Mouse (Mus musculus) neural tube, embryonic 13.5 days (tissue): Measurements from ENCODE around the gene Defb48. TPM values are rescaled to one million over a fixed set of nuclear protein-coding genes. Genes with fewer than 3 reads are reported as not detected.

Experiments used
- ATAC-seq: fragments of 200-750 bp; cut with Nextera tagmentation; 2 replicates; pipeline ENCODE4 v1.8.0; 2017; ENCODE audit warnings: low read depth, mild to moderate bottlenecking, moderate TSS enrichment, moderate library complexity
- H3K27ac ChIP-seq: fragments of 300-500 bp; sonication (generic); replicated peaks from 2 replicates; pipeline ENCODE4 v1.5.1; 2015; ENCODE audit warnings: moderate library complexity, mild to moderate bottlenecking, inconsistent platforms
- H3K27me3 ChIP-seq: fragments of 300-500 bp; sonication (generic); 2 replicates; pipeline ENCODE4 v1.6.1; 2015; ENCODE audit warnings: mild to moderate bottlenecking, inconsistent platforms
- H3K36me3 ChIP-seq: fragments of 300-500 bp; sonication (generic); 2 replicates; pipeline ENCODE4 v1.6.1; 2015; ENCODE audit warnings: mild to moderate bottlenecking, inconsistent platforms
- H3K4me1 ChIP-seq: fragments of 300-500 bp; sonication (generic); replicated peaks from 2 replicates; pipeline ENCODE4 v1.6.1; 2015; ENCODE audit warnings: inconsistent platforms
- H3K4me2 ChIP-seq: fragments of 300-500 bp; sonication (generic); 2 replicates; pipeline ENCODE4 v1.6.1; 2015; ENCODE audit warnings: inconsistent platforms, mild to moderate bottlenecking, moderate library complexity
- H3K4me3 ChIP-seq: fragments of 300-500 bp; sonication (generic); 2 replicates; pipeline ENCODE4 v1.5.1; 2015; ENCODE audit warnings: mild to moderate bottlenecking, inconsistent platforms
- H3K9ac ChIP-seq: fragments of 300-500 bp; sonication (generic); 2 replicates; pipeline ENCODE4 v1.6.1; 2015; ENCODE audit warnings: moderate library complexity, mild to moderate bottlenecking, inconsistent platforms
- H3K9me3 ChIP-seq: fragments of 300-500 bp; sonication (generic); 2 replicates; pipeline ENCODE4 v1.6.1; 2016; ENCODE audit warnings: inconsistent platforms
- WGBS: fragments of 180-500 bp; shearing (Covaris S2); methylation state at CpG from one replicate; pipeline ENCODE4 v1.1.7; 2015; 5-methylcytosine and 5-hydroxymethylcytosine counted together
- polyA plus RNA-seq: library from polyadenylated mRNA; unstranded; fragments of >200 nt; fragmentation: Nextera tagmentation; extraction: Ambion mirVana; gene quantifications from 2 replicates; pipeline ENCODE4 v1.2.1, GENCODE M21; 2015

Defb48 gene
- not detected in 2 replicates for polyA plus RNA-seq

- Histone ChIP-seq H3K4me2 (no peak within 1 kb of the TSS), H3K4me1 (no peaks in the 10 kb centered on the region), H3K27ac (no peak within 1 kb of the TSS), H3K36me3 (no peaks in the 10 kb centered on the region), H3K9ac (no peak within 1 kb of the TSS), H3K4me3 (no peak within 1 kb of the TSS), H3K27me3 (no peaks in the 10 kb centered on the region), H3K9me3 (peaks cover 4% of the 10 kb centered on the region; the same call in 1 of the 2 replicates)
- no peak for ATAC-seq
- 74% methylated on average over 1 of the region's 1 CpGs for WGBS
These were observed at the start of gene Defb48 for GRCm38 (mm10) chr14:62984410-62984809. TSS of gene Defb48 (minus strand) at chr14:62984510.

DNA sequence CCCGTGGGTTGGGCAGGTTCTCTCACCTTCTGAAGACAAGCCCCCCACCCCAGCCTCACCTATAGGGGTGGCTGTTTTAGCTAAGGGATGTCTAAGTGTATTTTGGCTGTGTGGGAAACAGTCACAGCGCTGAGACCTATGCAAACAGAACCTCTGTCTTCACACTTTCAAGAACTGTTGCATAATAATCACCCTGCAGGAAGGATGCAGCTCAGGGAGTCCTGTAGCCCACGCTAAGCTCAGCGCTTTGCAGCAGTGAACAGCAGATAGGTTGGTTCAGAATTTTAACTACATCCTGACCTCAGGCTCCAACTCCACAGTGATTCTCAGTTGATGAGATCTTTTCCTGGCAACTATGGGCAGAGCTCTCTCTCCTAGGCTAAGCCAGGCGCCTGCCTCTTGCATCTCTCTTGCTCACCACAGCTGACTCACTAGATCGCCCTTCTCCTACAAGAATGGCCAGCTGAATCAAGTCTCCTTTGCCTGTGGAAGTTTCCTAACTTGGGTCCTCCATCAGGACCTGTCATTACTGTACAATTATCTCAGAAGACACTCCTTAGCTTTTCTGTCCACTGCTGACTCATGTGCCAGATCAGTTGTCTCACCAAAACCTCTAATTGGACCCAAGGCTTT lies 36.3 kb upstream of the Defb48 start:
- ATAC-seq, result no peak
- 60% methylated on average over 6 of the region's 6 CpGs for WGBS

DNA sequence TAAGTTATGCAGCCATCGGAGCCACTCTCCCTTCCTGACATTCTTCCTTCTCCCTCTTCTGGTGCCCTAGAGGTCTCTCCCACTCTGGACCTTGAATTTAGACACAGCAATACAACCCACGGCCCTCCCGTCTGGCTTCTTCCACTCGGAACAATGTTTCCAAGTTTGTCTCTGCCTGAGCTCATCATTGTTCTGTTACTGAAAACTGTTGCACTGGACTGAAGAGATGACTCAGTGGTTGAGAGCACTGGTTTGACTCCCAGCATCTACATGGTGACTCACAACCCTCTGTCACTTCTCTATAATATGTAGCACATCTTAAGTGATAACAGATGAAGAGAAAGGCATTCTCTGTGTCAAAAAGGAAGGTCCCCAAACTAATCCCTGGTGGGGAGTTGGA lies 30.4 kb upstream of the Defb48 start:
- ATAC-seq, result no peak
- Histone ChIP-seq H3K27ac (no peak overlapping the region), H3K4me1 (no peaks in the 10 kb centered on the region), H3K27me3 (no peaks in the 10 kb centered on the region), H3K4me2 (no peak overlapping the region), H3K36me3 (no peaks in the 10 kb centered on the region), H3K9ac (no peak overlapping the region), H3K9me3 (no peaks in the 10 kb centered on the region), H3K4me3 (no peak overlapping the region)
- 86% methylated on average over 4 of the region's 4 CpGs for WGBS

More for the DNA sequence above, 36.3 kb upstream of the Defb48 start:
- no peaks in the 10 kb centered on the region for H3K27me3 ChIP-seq
- no peak overlapping the region for H3K4me3 ChIP-seq
- no peaks in the 10 kb centered on the region for H3K9me3 ChIP-seq
- H3K4me2 ChIP-seq, result no peak overlapping the region
- H3K36me3 ChIP-seq, result no peaks in the 10 kb centered on the region
- H3K9ac ChIP-seq, result no peak overlapping the region
- H3K4me1 ChIP-seq, result no peaks in the 10 kb centered on the region
- H3K27ac ChIP-seq, result no peak overlapping the region

DNA sequence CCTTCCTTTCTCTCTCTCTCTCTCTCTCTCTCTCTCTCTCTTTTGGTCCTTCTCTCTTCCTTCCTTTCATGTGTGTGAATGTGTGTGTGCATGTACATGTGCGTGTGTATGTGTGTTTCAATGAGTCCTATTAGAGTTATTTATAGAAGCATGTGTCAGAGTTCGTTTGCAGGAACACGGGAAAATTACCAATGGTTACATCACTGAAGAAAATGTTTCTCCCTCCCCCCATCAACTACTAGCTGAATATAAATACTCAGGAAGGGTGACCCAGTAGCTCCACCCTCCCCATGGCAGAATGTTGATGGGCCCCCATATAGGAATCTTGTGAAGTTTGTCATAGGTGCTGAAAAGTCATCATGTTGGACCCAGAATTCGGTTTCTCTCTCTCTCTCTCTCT lies 28.8 kb upstream of the Defb48 start:
- ATAC-seq, result no peak
- H3K9me3 ChIP-seq, result no peaks in the 10 kb centered on the region
- H3K36me3 ChIP-seq, result no peaks in the 10 kb centered on the region
- no peaks in the 10 kb centered on the region for H3K27me3 ChIP-seq
- H3K4me2 ChIP-seq, result no peak overlapping the region
- no peak overlapping the region for H3K9ac ChIP-seq
- WGBS, result 86% methylated on average over 4 of the region's 4 CpGs
- H3K4me1 ChIP-seq, result no peaks in the 10 kb centered on the region
- no peak overlapping the region for H3K4me3 ChIP-seq
- H3K27ac ChIP-seq, result no peak overlapping the region

GRCm38 (mm10) chr14:63011471-63011870 lies 27.2 kb upstream of the Defb48 start, which contains the start of gene Defb43:
TSS of gene Defb43 (plus strand) at chr14:63011771.
- no peak for ATAC-seq
- no peak within 1 kb of the TSS for H3K4me3 ChIP-seq
- no peak within 1 kb of the TSS for H3K27ac ChIP-seq

GRCm38 (mm10) chr14:63002588-63002987 lies 18.3 kb upstream of the Defb48 start:
- Histone ChIP-seq H3K4me2 (no peak overlapping the region), H3K4me3 (no peak overlapping the region), H3K9me3 (no peaks in the 10 kb centered on the region), H3K27ac (no peak overlapping the region), H3K36me3 (no peaks in the 10 kb centered on the region), H3K4me1 (no peaks in the 10 kb centered on the region), H3K9ac (no peak overlapping the region), H3K27me3 (no peaks in the 10 kb centered on the region)
- no peak for ATAC-seq
- WGBS, result 83% methylated on average over 2 of the region's 2 CpGs

More at GRCm38 (mm10) chr14:63011471-63011870, 27.2 kb upstream of the Defb48 start, which contains the start of gene Defb43:
- 96% methylated on average over 5 of the region's 5 CpGs for WGBS
- no peak within 1 kb of the TSS for H3K4me2 ChIP-seq
- no peaks in the 10 kb centered on the region for H3K4me1 ChIP-seq
- no peak within 1 kb of the TSS for H3K9ac ChIP-seq
- H3K36me3 ChIP-seq, result no peaks in the 10 kb centered on the region
- no peaks in the 10 kb centered on the region for H3K27me3 ChIP-seq
- no peaks in the 10 kb centered on the region for H3K9me3 ChIP-seq

- Histone ChIP-seq H3K27ac (no peak overlapping the region), H3K36me3 (no peaks in the 10 kb centered on the region), H3K4me1 (no peaks in the 10 kb centered on the region), H3K27me3 (no peaks in the 10 kb centered on the region), H3K4me3 (no peak overlapping the region), H3K9me3 (no peaks in the 10 kb centered on the region), H3K9ac (no peak overlapping the region), H3K4me2 (no peak overlapping the region)
- ATAC-seq, result no peak
- WGBS, result 89% methylated on average over 4 of the region's 4 CpGs
These were observed 14.7 kb upstream of the Defb48 start for GRCm38 (mm10) chr14:62998977-62999376.

DNA sequence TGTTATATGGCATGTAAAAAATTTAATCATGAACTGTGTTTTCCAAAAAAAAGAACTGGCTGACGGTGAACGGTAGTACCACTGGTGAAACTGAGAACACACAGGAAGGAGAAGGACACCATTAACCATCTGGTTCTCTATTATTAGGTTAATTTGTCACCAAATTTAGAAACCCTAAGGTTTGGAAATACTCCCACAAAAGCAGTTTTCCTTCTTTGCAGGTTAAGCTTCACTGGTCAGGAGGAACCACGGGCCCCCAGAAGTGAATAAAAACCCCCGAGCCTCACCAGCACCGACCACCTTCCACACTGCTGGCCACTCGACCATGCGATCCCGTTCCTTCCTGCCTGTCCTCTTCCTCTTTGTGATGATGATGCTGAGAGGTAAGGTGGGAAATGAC lies 13.5 kb upstream of the Defb48 start, which contains the start of gene Defb47:
Gene Defb47, plus strand, starts transcription at position 301 of the 400 bp plus-strand sequence.
- Histone ChIP-seq H3K27me3 (no peaks in the 10 kb centered on the region), H3K4me3 (no peak within 1 kb of the TSS), H3K9ac (no peak within 1 kb of the TSS), H3K36me3 (no peaks in the 10 kb centered on the region), H3K27ac (no peak within 1 kb of the TSS), H3K4me1 (no peaks in the 10 kb centered on the region), H3K9me3 (no peaks in the 10 kb centered on the region), H3K4me2 (no peak within 1 kb of the TSS)
- ATAC-seq, result no peak
- 93% methylated on average over 8 of the region's 8 CpGs for WGBS

DNA sequence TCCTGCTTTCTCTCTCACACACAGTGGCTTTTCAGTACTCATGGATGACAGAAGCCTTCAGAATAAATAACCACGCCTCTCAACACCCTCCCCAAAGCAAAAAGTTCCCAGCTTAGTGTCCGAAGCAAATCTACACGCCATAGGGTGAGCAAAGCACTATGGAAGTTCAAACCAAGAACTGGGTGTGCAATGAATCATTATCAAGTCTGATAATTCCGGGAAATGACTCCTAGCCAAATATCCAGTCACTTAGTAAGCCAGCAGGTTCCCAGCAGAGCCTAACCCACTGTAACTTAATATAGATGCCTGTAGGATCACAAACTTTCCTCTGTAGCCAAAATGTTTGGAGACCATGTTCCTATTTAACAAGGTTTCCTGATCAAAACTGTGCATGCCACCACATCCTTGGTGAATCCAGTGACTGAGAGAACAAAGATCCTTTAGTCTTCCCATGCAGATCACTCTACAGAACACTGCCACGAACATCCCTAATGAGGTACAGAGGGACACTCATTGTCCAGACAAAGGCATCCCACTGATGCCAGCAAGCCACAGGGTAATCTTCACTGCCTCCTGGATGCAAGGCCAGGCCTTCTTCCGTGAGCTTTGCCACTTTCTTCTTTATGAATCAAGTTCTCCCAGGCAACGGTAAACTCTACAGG lies 7.7 kb upstream of the Defb48 start:
- H3K4me3 ChIP-seq, result no peak overlapping the region
- WGBS, result 67% methylated on average over 7 of the region's 7 CpGs

DNA sequence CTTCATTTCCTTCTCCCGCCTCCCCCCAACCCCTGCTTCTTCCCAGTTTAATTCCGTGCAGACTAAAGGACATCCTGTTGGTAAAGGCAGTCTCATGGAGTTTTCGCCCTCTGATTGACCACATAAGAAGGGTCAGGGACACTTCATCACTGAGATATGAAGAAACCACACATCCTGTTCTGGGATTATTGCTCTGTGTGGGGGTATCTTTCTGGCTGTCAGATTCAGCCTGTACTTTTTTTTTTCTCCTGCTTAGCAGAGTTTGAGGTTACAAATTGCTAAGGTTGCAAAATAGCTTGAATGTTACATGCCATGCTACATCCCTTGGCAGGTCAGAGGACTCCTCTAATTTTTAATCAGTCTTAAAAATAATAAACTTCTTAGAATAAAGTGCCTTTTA lies 7.0 kb upstream of the Defb48 start:
- H3K9ac ChIP-seq, result no peak overlapping the region
- no peaks in the 10 kb centered on the region for H3K4me1 ChIP-seq
- no peaks in the 10 kb centered on the region for H3K27me3 ChIP-seq
- 82% methylated on average over 3 of the region's 3 CpGs for WGBS
- no peak overlapping the region for H3K4me2 ChIP-seq
- ATAC-seq, result no peak
- H3K27ac ChIP-seq, result no peak overlapping the region
- no peak overlapping the region for H3K4me3 ChIP-seq
- no peaks in the 10 kb centered on the region for H3K36me3 ChIP-seq
- H3K9me3 ChIP-seq, result no peaks in the 10 kb centered on the region

More for the DNA sequence above, 7.7 kb upstream of the Defb48 start:
- Histone ChIP-seq H3K36me3 (no peaks in the 10 kb centered on the region), H3K27ac (no peak overlapping the region), H3K9ac (no peak overlapping the region), H3K4me1 (no peaks in the 10 kb centered on the region), H3K27me3 (no peaks in the 10 kb centered on the region), H3K4me2 (no peak overlapping the region), H3K9me3 (no peaks in the 10 kb centered on the region)
- ATAC-seq, result no peak

DNA sequence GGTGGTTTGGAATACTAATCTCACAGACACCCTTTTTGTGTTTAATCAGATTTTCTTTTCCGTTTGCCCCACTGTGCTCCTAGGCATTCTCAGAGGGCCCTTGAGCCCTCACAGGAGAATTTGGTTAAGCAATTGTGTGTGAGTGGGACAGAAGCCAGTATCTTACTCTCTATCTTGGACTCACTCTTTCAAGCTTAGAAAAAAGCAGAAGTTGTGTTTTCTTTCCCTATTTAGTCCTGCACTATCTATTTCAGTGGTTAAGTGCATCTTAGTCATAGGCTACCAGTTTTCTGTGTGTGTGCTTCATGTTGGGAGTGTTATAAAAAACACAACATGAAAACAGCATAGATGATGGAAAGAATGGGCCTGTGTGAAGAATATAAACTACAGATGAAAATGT lies 4.5 kb downstream of the Defb48 start:
- H3K9me3 ChIP-seq, result peaks cover 4% of the 10 kb centered on the region; the same call in 1 of the 2 replicates
- no peaks in the 10 kb centered on the region for H3K27me3 ChIP-seq
- no peak overlapping the region for H3K9ac ChIP-seq
- ATAC-seq, result no peak
- no peaks in the 10 kb centered on the region for H3K36me3 ChIP-seq
- no peak overlapping the region for H3K27ac ChIP-seq
- H3K4me3 ChIP-seq, result no peak overlapping the region
- 83% methylated on average over 1 of the region's 1 CpGs for whole genome bisulfite sequencing
- no peaks in the 10 kb centered on the region for H3K4me1 ChIP-seq
- H3K4me2 ChIP-seq, result no peak overlapping the region

DNA sequence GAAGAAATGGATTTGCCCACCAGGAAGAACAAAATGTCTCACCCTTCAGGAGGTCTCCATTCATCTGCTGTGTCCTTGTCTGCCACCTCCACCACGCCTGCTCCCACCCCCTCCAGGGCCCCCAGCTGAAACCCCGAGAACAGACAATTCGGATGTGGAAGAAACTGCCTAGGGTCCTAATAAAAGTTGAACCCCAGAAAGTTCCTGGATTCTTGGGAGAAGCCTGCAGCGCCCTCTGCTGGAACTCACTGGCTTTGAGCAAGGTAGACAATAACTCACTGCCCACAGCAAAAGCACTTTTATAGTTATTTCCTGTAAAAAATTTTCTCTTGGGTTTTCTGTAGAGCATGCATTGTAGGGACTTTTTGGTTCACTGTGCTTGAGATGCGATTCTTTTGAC lies 9.3 kb downstream of the Defb48 start:
- H3K4me3 ChIP-seq, result no peak overlapping the region
- no peak for ATAC-seq
- WGBS, result 11% methylated on average over 5 of the region's 5 CpGs
- H3K27me3 ChIP-seq, result no peaks in the 10 kb centered on the region
- H3K4me1 ChIP-seq, result no peaks in the 10 kb centered on the region; the same call in 1 of the 2 replicates
- no peaks in the 10 kb centered on the region for H3K36me3 ChIP-seq
- no peak overlapping the region for H3K4me2 ChIP-seq
- H3K27ac ChIP-seq, result no peak overlapping the region
- no peaks in the 10 kb centered on the region for H3K9me3 ChIP-seq
- no peak overlapping the region for H3K9ac ChIP-seq
